Mouse (Mus musculus) brain, adult 2 months (tissue): ENCODE measurements around the gene Becn1.
A peak's percentile ranks its signal among the peaks of the same experiment; 100 is the strongest.
"Not testable (repeated sequence)": the region's sequence is repeated elsewhere in the genome, so short reads cannot be mapped to it uniquely, and the experiment has no call there.

Experiments
- DNase-seq: peaks from one replicate; pipeline ENCODE4 v3.0.0; 2011; ENCODE audit warnings: low read depth, low spot score

The Becn1 gene

DNA sequence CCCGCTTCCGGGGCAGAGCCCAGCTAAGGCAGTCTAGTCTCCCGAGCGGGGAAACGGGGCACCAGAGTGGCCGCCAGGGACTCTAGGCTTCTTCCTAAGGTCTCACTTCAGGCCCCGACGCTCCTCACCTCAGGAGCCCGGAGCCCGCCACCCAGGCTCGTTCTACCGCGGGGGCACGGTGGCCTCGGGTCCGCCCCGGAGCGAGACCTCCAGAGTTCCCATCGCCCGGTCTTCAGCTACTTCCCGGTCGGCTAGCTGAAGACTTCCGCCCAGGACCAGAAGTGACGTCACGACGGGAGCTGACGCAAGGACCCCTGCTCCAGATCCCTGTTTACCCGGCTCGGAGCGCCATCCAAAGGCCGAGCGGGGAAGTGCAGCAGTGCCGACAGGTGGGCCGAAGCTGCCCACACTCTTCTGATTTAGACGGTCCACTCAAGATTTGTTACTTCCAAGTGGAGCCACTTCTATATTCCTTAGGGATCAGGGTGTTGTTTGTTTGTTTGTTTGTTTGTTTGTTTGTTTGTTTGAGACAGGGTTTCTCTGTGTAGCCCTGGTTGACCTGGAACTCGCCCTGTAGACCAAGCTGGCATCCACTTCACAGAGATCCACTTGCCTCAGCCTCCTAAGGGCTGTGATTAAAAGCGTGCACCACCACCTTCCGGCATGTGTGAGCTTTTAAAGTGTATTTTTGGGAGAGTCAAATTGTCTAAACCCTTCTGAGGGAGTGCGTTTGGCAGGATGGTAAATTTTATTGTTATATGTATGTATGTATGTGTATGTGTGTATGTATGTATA lies at the start of gene Becn1:
Becn1 (minus strand) TSS at position 283 of the 795 bp plus-strand sequence.
- peak; percentile 98 for DNase-seq

DNA sequence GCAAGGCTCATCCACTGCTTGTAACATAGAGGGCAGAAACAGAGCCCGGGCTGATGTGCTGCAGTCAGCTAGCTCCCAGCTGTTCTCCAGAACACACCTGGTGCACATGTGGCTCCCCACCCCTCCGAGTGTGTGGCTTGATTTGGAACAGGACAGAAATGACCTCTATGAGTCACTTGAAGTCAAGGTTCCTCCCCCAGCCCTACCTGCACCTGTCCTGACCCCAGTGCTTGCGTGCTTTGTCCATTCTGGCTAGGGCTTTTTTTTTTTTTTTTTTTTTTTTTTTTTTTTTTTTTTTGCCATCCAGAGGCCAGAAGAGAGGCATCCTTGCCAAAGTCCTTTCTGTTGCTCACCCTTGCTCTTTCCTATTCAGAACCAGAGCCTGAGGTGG lies 49.6 kb upstream of the Becn1 start:
- no peak for DNase-seq

GRCm38 (mm10) chr11:101351100-101351720 lies 49.1 kb upstream of the Becn1 start:
- DNase-seq, result no peak

DNA sequence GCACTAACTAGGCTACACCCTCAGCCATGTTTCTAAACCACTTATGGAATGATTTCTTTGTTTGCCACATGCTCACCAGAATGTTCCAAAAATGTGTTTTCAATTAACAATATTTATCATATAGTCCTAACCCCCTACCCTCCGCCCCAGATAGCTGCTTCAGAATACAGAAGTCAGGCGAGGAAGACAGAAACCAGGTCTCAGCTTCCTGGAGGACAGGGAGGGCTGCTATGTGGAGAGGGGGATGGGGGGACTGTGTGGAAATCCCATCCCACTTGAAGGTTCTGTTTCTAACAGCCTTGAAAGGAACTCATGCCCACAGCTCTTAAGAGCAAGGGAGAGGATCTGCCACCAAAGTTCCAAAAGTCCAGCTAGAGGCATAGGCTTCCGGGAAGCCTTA lies 47.1 kb upstream of the Becn1 start:
- DNase-seq, result no peak

- no peak for DNase-seq
These were observed 46.7 kb upstream of the Becn1 start for GRCm38 (mm10) chr11:101348774-101349173.

GRCm38 (mm10) chr11:101347083-101347775 lies 45.1 kb upstream of the Becn1 start:
- no peak for DNase-seq

GRCm38 (mm10) chr11:101338123-101338760 lies 36.2 kb upstream of the Becn1 start:
- peak; percentile 70 for DNase-seq

- DNase-seq, result no peak
These were observed 33.6 kb upstream of the Becn1 start for GRCm38 (mm10) chr11:101335685-101336084.

DNA sequence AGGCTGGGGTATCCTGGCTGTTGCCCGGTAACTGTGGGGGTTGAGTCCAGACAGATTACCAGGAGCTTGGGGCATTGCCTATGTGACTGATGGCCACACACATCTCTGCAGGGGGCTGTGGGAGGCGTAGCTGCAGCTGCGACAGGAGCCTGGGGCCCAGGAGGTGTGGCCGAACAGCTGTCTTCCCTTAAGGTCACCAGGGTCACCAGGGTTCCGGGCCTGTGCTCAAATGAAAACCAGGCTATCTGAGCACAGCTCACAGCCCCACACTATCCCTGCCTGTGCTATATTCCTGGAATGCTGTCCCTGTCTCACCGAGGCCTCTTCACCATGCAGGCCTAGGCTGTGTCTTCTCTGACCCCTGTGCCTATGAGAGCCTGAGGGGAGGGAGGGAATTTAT lies 32.4 kb upstream of the Becn1 start:
- DNase-seq, result no peak

DNA sequence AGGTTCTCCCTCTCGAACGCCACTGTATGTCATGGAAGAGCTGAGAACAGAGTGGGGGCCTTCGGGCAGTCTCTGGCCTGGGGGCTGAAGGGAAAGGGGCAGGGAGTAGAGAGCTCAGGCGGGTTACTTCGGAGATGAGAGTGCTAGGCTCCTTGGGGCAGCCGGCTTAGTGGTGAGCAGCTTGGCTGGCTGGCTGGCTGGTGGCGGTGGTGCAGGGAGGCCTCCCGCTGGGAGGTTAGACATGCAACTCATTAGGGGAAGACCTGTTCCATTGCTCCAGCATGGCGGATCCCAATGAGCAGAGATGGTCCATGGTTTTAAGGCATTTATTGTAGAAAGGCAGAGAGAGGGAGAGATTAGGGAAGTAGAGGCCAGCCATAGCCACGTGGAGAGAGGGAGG lies 31.9 kb upstream of the Becn1 start:
- DNase-seq, result no peak

DNA sequence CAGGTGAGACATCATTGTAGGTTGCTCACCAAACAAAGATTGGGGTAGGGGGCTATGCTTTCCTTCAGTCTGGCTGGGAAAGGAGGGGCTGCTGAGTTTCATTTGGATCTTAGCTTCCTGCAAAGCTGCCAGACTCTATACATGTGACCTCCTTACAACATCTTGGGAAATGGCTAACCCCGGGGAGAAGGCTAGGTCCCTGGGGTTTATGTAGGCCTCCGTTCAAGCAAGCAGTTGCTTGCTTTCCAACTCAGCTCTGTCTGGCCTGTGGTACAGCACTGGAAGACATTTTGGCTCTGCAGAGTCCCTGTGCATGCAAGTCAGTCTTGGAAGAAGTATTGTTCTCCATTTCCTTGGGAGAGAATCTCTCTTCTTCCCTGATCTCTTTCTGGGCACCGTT lies 30.5 kb upstream of the Becn1 start:
- DNase-seq, result no peak

- not testable (repeated sequence) for DNase-seq
These were observed 28.9 kb upstream of the Becn1 start for GRCm38 (mm10) chr11:101330961-101331360.

GRCm38 (mm10) chr11:101330371-101330924 lies 28.4 kb upstream of the Becn1 start, which contains the start of gene Aoc3:
Aoc3 (plus strand) TSS chr11:101330605.
- DNase-seq, result no peak

GRCm38 (mm10) chr11:101328941-101329635 lies 27.0 kb upstream of the Becn1 start:
- DNase-seq, result peak; percentile 14

- no peak for DNase-seq
These were observed 25.2 kb upstream of the Becn1 start for GRCm38 (mm10) chr11:101327311-101327710.

GRCm38 (mm10) chr11:101326147-101326546 lies 24.1 kb upstream of the Becn1 start:
- no peak for DNase-seq

DNA sequence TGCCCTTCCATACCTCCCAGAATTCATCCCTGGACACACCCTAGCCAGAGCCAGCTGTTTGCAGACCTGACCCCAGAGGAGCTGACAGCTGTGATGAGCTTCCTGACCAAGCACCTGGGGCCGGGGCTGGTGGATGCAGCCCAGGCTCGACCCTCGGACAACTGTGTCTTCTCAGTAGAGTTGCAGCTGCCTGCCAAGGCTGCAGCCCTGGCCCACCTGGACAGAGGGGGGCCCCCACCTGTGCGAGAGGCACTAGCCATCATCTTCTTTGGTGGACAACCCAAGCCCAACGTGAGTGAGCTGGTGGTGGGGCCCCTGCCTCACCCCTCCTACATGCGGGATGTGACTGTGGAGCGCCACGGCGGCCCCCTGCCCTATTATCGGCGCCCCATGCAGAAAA lies 23.1 kb upstream of the Becn1 start:
- not testable (repeated sequence) for DNase-seq

DNA sequence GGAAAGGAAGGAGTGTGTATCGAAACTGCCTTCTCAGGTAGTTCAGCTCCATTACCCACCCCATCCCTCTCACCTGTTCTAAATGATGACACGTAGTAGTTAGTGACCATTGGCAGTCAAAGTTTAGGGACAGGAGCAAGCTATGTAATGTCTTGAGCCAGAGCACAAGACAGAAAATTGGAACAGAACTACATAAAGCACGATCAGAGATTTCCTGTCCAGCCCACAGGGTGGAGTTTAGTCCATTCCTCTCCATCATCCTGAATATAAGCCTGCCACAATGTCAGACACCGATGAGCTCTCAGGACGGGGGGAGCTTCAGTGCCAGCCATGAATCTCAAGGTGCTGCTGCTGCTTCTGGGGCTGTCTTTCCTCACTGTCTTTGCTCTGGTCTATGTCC lies 22.7 kb upstream of the Becn1 start, which contains the start of gene Aoc2:
Aoc2 (plus strand) TSS at position 301 of the 400 bp plus-strand sequence.
- no peak for DNase-seq

DNA sequence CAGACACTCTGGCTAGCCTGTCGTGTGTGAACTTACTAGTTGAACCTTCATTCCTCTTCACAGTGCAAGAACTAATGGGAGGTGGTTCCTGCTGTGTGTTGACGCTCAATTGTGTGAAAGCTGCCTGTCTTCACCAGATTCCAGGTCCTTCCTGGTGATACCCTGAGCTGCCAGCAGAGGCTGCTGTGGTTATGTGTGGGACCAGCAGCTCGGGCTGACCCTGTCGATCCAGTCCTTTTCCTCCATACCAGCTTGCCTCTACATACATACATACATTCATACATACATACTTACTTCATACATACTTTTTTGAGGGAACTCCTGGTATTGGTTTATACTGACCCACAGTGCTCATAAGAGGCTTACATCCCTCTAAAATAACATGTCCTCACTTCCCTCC lies 21.5 kb upstream of the Becn1 start:
- DNase-seq, result peak; percentile 82

- DNase-seq, result no peak
These were observed 14.4 kb upstream of the Becn1 start for GRCm38 (mm10) chr11:101316501-101316917.
